Comparison of ENCODE assay signal across 8 mouse cellular contexts in genomic region chr3:33799617-33800512, GRCm38 (mm10). TPM values are rescaled to one million over a fixed set of nuclear protein-coding genes. Genes with fewer than 3 reads are reported as not detected.
DNase-seq lines count a peak whose midpoint lies in the region; ATAC-seq and TF ChIP-seq lines count a peak whose summit lies in the region.

Gene Ttc14, plus strand, starts transcription at chr3:33799832.

- H3K4me2 ChIP-seq in CH12.LX (ENCODE audit: insufficient read depth, low read depth, poor library complexity, severe bottlenecking), result peak within 1 kb of the TSS; percentile 68; the same call in 1 of the 2 replicates
- H3K4me2 ChIP-seq in forebrain, embryonic 11.5 days (ENCODE audit: low read depth, low read length, severe bottlenecking), result peak within 1 kb of the TSS; percentile 62
- H3K4me2 ChIP-seq in heart, embryonic 16.5 days (ENCODE audit: low read depth, low read length), result peak within 1 kb of the TSS; percentile 88
- H3K4me2 ChIP-seq in liver, embryonic 15.5 days, result peak within 1 kb of the TSS; percentile 94
- H3K4me2 ChIP-seq in neural tube, embryonic 12.5 days (replicated peaks), result peak within 1 kb of the TSS; percentile 70

- peak in 1 of 2 experiments; percentile 44; a peak in 2 of 4 replicates for TF ChIP-seq CTCF in CH12.LX (conservative IDR thresholded peaks at IDR 0.05 in 1 of 2, IDR thresholded peaks at IDR 0.05 in 1 of 2; ENCODE audit: low read depth in 2 of 2, low read length in 2 of 2)

- peak; percentile 92 for TF ChIP-seq POLR2A in CH12.LX (IDR thresholded peaks at IDR 0.05; ENCODE audit: low read depth, low read length)

- no peak for TF ChIP-seq EP300 in CH12.LX (IDR thresholded peaks at IDR 0.05; ENCODE audit: low read length)

- H3K4me1 ChIP-seq in CH12.LX (ENCODE audit: control insufficient read depth in 1 of 2, insufficient read depth in 2 of 2), result peaks cover 0 to 14% of the 10 kb centered on the region in 2 experiments; a peak in 2 of 4 replicates
- H3K4me1 ChIP-seq in forebrain, embryonic 11.5 days (replicated peaks; ENCODE audit: control insufficient read depth, insufficient read depth, low read length), result no peaks in the 10 kb centered on the region; the same call in 1 of the 2 replicates
- peaks cover 10% of the 10 kb centered on the region for H3K4me1 ChIP-seq in heart, embryonic 16.5 days (ENCODE audit: control insufficient read depth, insufficient read depth, low read length)
- H3K4me1 ChIP-seq in liver, embryonic 15.5 days (replicated peaks), result peaks cover 18% of the 10 kb centered on the region
- peaks cover 7% of the 10 kb centered on the region for H3K4me1 ChIP-seq in neural tube, embryonic 12.5 days

- ATAC-seq in forebrain, embryonic 11.5 days (replicated peaks; ENCODE audit: low FRiP score), result peak; percentile 99
- peak; percentile 99 for ATAC-seq in heart, embryonic 16.5 days (replicated peaks; ENCODE audit: extremely low read depth, insufficient read depth, low FRiP score)
- ATAC-seq in liver, embryonic 15.5 days (ENCODE audit: insufficient read depth), result peak; percentile 97
- peak; percentile 100 for ATAC-seq in neural tube, embryonic 12.5 days (ENCODE audit: low FRiP score, low read depth)

- peak; percentile 96 for DNase-seq in CH12.LX (ENCODE audit: extremely low read depth)
- peak; percentile 93 for DNase-seq in c-Kit-positive CD71-positive TER-119-negative erythroid progenitor cells, embryonic 14.5 days (ENCODE audit: low read depth)
- DNase-seq in forebrain, embryonic 11.5 days (ENCODE audit: low spot score), result peak; percentile 98
- DNase-seq in kidney, postnatal 36 days, result peak; percentile 97 to 99
- peak; percentile 97 for DNase-seq in telencephalon, adult 2 months (ENCODE audit: low read depth, low spot score)

- in situ Hi-C loops in CH12.LX (cut with MboI; ENCODE audit: low pct_ligation_motif_present, low pct_unique_long_range_greater_than_20kb, low sequenced_read_pairs), result loop anchor here (25.0 kb wide), 1 partner anchor 262 kb away; no protein-coding TSS in a partner anchor

- H3K79me2 ChIP-seq in CH12.LX (replicated peaks; ENCODE audit: control insufficient read depth, extremely low read depth, insufficient read depth, poor library complexity, severe bottlenecking), result peaks cover 18% of the 10 kb centered on the region

- peak within 1 kb of the TSS; percentile 91 to 95 (median 94) for H3K4me3 ChIP-seq in CH12.LX (replicated peaks in 1 of 3; ENCODE audit: low read depth in 2 of 3, low read length in 2 of 3, poor library complexity in 1 of 3)
- peak within 1 kb of the TSS; percentile 93 for H3K4me3 ChIP-seq in forebrain, embryonic 11.5 days (ENCODE audit: low read depth, low read length)
- H3K4me3 ChIP-seq in heart, embryonic 16.5 days (ENCODE audit: low read length), result peak within 1 kb of the TSS; percentile 66
- H3K4me3 ChIP-seq in liver, embryonic 15.5 days (replicated peaks), result peak within 1 kb of the TSS; percentile 98
- peak within 1 kb of the TSS; percentile 95 for H3K4me3 ChIP-seq in neural tube, embryonic 12.5 days

- dilution Hi-C loops in CH12.LX (cut with MboI; ENCODE audit: extremely low pct_ligation_motif_present, extremely low pct_unique_long_range_greater_than_20kb, low sequenced_read_pairs), result no loop called here

- no peaks in the 10 kb centered on the region for H3K9me3 ChIP-seq in CH12.LX (replicated peaks; ENCODE audit: low read length)
- no peaks in the 10 kb centered on the region for H3K9me3 ChIP-seq in forebrain, embryonic 11.5 days (ENCODE audit: control insufficient read depth, low read length)
- H3K9me3 ChIP-seq in heart, embryonic 16.5 days (replicated peaks; ENCODE audit: control insufficient read depth, low read length), result no peaks in the 10 kb centered on the region
- H3K9me3 ChIP-seq in liver, embryonic 15.5 days (replicated peaks), result no peaks in the 10 kb centered on the region
- no peaks in the 10 kb centered on the region for H3K9me3 ChIP-seq in neural tube, embryonic 12.5 days

- H3K9ac ChIP-seq in CH12.LX (ENCODE audit: insufficient read depth, low read depth), result peak within 1 kb of the TSS; percentile 95
- peak within 1 kb of the TSS; percentile 86 for H3K9ac ChIP-seq in forebrain, embryonic 11.5 days (ENCODE audit: low read length)
- H3K9ac ChIP-seq in heart, embryonic 16.5 days (ENCODE audit: low read length), result peak within 1 kb of the TSS; percentile 96
- peak within 1 kb of the TSS; percentile 97 for H3K9ac ChIP-seq in liver, embryonic 15.5 days
- H3K9ac ChIP-seq in neural tube, embryonic 12.5 days, result peak within 1 kb of the TSS; percentile 97

- no peaks in the 10 kb centered on the region for H3K27me3 ChIP-seq in CH12.LX (replicated peaks)
- H3K27me3 ChIP-seq in forebrain, embryonic 11.5 days (ENCODE audit: control insufficient read depth, insufficient read depth, low read length), result no peaks in the 10 kb centered on the region
- no peaks in the 10 kb centered on the region for H3K27me3 ChIP-seq in heart, embryonic 16.5 days (ENCODE audit: control insufficient read depth, insufficient read depth, low read length)
- no peaks in the 10 kb centered on the region for H3K27me3 ChIP-seq in liver, embryonic 15.5 days
- H3K27me3 ChIP-seq in neural tube, embryonic 12.5 days (replicated peaks), result no peaks in the 10 kb centered on the region

- under 1% methylated on average over 90 of the region's 90 CpGs for WGBS in forebrain, embryonic 11.5 days
- under 1% methylated on average over 81 of the region's 90 CpGs for WGBS in heart, embryonic 16.5 days
- under 1% methylated on average over 90 of the region's 90 CpGs for WGBS in liver, embryonic 15.5 days (ENCODE audit: insufficient replicate concordance)
- WGBS in neural tube, embryonic 12.5 days, result under 1% methylated on average over 90 of the region's 90 CpGs

- peak; percentile 26 for TF ChIP-seq RAD21 in CH12.LX (IDR thresholded peaks at IDR 0.05; ENCODE audit: low read depth, low read length)

- peak within 1 kb of the TSS; percentile 81 for H3K27ac ChIP-seq in CH12.LX (ENCODE audit: insufficient read depth, low read depth)
- peak within 1 kb of the TSS; percentile 98 for H3K27ac ChIP-seq in forebrain, embryonic 11.5 days (ENCODE audit: low read depth, low read length)
- H3K27ac ChIP-seq in heart, embryonic 16.5 days (ENCODE audit: low read length), result peak within 1 kb of the TSS; percentile 100
- peak within 1 kb of the TSS; percentile 100 for H3K27ac ChIP-seq in liver, embryonic 15.5 days (replicated peaks)
- peak within 1 kb of the TSS; percentile 96 for H3K27ac ChIP-seq in neural tube, embryonic 12.5 days

- H3K36me3 ChIP-seq in CH12.LX (replicated peaks in 1 of 2; ENCODE audit: control insufficient read depth in 1 of 2, insufficient read depth in 1 of 2, low read length in 1 of 2), result peaks cover 6 to 28% of the 10 kb centered on the region in 2 experiments
- H3K36me3 ChIP-seq in forebrain, embryonic 11.5 days (ENCODE audit: control insufficient read depth, insufficient read depth, low read length), result no peaks in the 10 kb centered on the region; the same call in 1 of the 2 replicates
- peaks cover 5% of the 10 kb centered on the region for H3K36me3 ChIP-seq in heart, embryonic 16.5 days (ENCODE audit: control insufficient read depth, insufficient read depth)
- peaks cover 10% of the 10 kb centered on the region for H3K36me3 ChIP-seq in liver, embryonic 15.5 days (replicated peaks)
- peaks cover 6% of the 10 kb centered on the region for H3K36me3 ChIP-seq in neural tube, embryonic 12.5 days

TF ChIP-seq in CH12.LX, 34 proteins besides CTCF, POLR2A, EP300 and RAD21 (continues in another document):
- TF ChIP-seq NRF1 (IDR thresholded peaks at IDR 0.05; ENCODE audit: low read depth, low read length) (peak; percentile 84), SIN3A (IDR thresholded peaks at IDR 0.05; ENCODE audit: low read length) (peak; percentile 83), ZKSCAN1 (IDR thresholded peaks at IDR 0.05; ENCODE audit: borderline replicate concordance, low read depth, low read length) (no peak), KAT2A (IDR thresholded peaks at IDR 0.05; ENCODE audit: insufficient replicate concordance, low read length) (peak; percentile 92; the same call in 1 of the 2 replicates), MYC (IDR thresholded peaks at IDR 0.05; ENCODE audit: low read depth, low read length) (no peak), GABPA (IDR thresholded peaks at IDR 0.05; ENCODE audit: insufficient replicate concordance, low read depth, low read length) (peak; percentile 34; the same call in 1 of the 2 replicates), MAFK (IDR thresholded peaks at IDR 0.05; ENCODE audit: insufficient replicate concordance, low read length) (no peak), USF2 (conservative IDR thresholded peaks at IDR 0.05; ENCODE audit: low read depth, low read length) (no peak), ZMIZ1 (IDR thresholded peaks at IDR 0.05; ENCODE audit: low read depth, low read length) (0 out of 2 replicates have a peak, but pooled peaks have one; percentile 90), ZNF384 (IDR thresholded peaks at IDR 0.05; ENCODE audit: low read depth, low read length) (no peak), NELFE (IDR thresholded peaks at IDR 0.05; ENCODE audit: low read depth, low read length) (peak; percentile 94), E2F4 (IDR thresholded peaks at IDR 0.05; ENCODE audit: insufficient replicate concordance, low read depth, low read length) (no peak), MAX (IDR thresholded peaks at IDR 0.05; ENCODE audit: low read length) (peak; percentile 39; the same call in 1 of the 2 replicates), IRF4 (IDR thresholded peaks at IDR 0.05; ENCODE audit: low read depth, low read length) (peak; percentile 42; the same call in 1 of the 2 replicates), TCF12 (IDR thresholded peaks at IDR 0.05; ENCODE audit: low read depth, low read length) (peak; percentile 92), SMC3 (IDR thresholded peaks at IDR 0.05; ENCODE audit: low read depth, low read length) (no peak), JUN (IDR thresholded peaks at IDR 0.05; ENCODE audit: insufficient read depth, low read depth, low read length) (no peak), MXI1 (IDR thresholded peaks at IDR 0.05; ENCODE audit: low read depth, low read length) (peak; percentile 84), POLR2AphosphoS2 (IDR thresholded peaks at IDR 0.05; ENCODE audit: low read depth, low read length) (peak; percentile 59), TBP (conservative IDR thresholded peaks at IDR 0.05; ENCODE audit: low read depth, low read length) (peak; percentile 59; the same call in 1 of the 2 replicates), MEF2A (IDR thresholded peaks at IDR 0.05; ENCODE audit: borderline replicate concordance, low read depth, low read length) (peak; percentile 46; the same call in 1 of the 2 replicates)

RNA-seq across cellular contexts. Expression of gene Ttc14, which starts in this region (rescaled TPM):
- total RNA-seq in CH12.LX (2012; rRNA removed) (21.5 and 29.0 TPM in 2 replicates), CH12.LX (2014; rRNA removed) (30.5 and 40.3 TPM in 2 replicates)
- 36.8 and 38.2 TPM in 2 replicates for polyA plus RNA-seq in CH12.LX (2012; ENCODE audit: insufficient read length, low read depth)
- polyA plus RNA-seq in forebrain, embryonic 11.5 days (2014; fragmentation: Nextera tagmentation; extraction: Ambion mirVana), result 62.7 and 63.8 TPM in 2 replicates
- 44.3 and 44.8 TPM in 2 replicates for polyA plus RNA-seq in heart, embryonic 16.5 days (2015; fragmentation: Nextera tagmentation; extraction: Ambion mirVana)
- 26.1 and 27.2 TPM in 2 replicates for polyA plus RNA-seq in liver, embryonic 15.5 days (2015; fragmentation: Nextera tagmentation; extraction: Ambion mirVana)
- 67.1 and 71.3 TPM in 2 replicates for polyA plus RNA-seq in neural tube, embryonic 12.5 days (2016; fragmentation: Nextera tagmentation; extraction: Ambion mirVana)

Comparison
In these comparisons a context has a peak if more than half of its experiments do, and no peak if none do; other contexts are left out.
1. Peak in every context shown above with its lines: DNase-seq, ATAC-seq, H3K4me3 ChIP-seq and H3K27ac ChIP-seq.